Mouse (Mus musculus) cortical plate, adult 2 months (tissue): ENCODE measurements at regions not wholly inside any gene's neighbourhood (a gene's known extent, or its start where the extent isn't known, plus 50 kb on each side); places are given as distances from the start of the nearest gene placed in this dataset.

Experiments used
- CTCF ChIP-seq: fragments of 200-500 bp; IDR thresholded peaks from 2 replicates; pipeline ENCODE4 v1.5.1; 2011; ENCODE audit warnings: mild to moderate bottlenecking, control low read depth, low read length; ENCODE audit not compliant: insufficient read depth; ENCODE audit errors: extremely low read depth
- POLR2A ChIP-seq: fragments of 200-500 bp; IDR thresholded peaks from 2 replicates; pipeline ENCODE4 v1.6.1; 2011; ENCODE audit warnings: mild to moderate bottlenecking, low read length, control low read depth; ENCODE audit not compliant: insufficient read depth; ENCODE audit errors: extremely low read depth

DNA sequence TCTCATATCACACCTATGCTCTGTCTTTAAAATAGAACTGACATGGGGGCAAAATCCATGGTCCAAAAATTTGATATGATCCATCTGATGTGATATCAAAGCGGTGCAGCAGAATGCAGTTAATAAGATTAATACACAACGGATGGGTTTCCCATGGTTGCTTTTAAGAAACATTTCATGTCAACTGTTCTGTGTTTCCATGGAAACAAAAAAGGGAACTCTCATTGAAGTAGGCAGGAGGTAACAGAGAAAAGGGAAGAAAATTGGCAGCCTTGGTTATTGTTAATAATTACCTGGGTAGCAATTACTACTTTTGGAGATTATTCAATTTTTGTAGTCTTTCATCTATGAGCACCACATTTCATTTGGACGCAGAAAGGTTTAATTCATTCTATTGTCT lies 216.6 kb upstream of the Slc24a2 start:
- TF ChIP-seq POLR2A (no peak), CTCF (no peak)
